Mouse (Mus musculus) adrenal gland, postnatal 25 days (tissue): Measurements from ENCODE around the gene Nsun7. TPM values are rescaled to one million over a fixed set of nuclear protein-coding genes. Genes with fewer than 3 reads are reported as not detected.

ENCODE experiments used
- DNase-seq: peaks from one replicate; pipeline ENCODE4 v3.0.0; 2021; ENCODE audit warnings: mixed read lengths
- total RNA-seq: library from RNA; stranded (reverse); gene quantifications from 2 replicates; pipeline ENCODE4 v1.2.3, GENCODE M21; 2021

The Nsun7 gene
- total RNA-seq, 1 experiment from 2014 or later: 0.70 TPM

- DNase-seq: peak; percentile 66
These were observed 77.6 kb downstream of the Nsun7 start for GRCm38 (mm10) chr5:66337025-66337968.

- no peak for DNase-seq
These were observed 78.3 kb downstream of the Nsun7 start for GRCm38 (mm10) chr5:66337969-66338345.

GRCm38 (mm10) chr5:66338583-66338982, 78.9 kb downstream of the Nsun7 start:
- no peak for DNase-seq

GRCm38 (mm10) chr5:66340356-66341102, 80.8 kb downstream of the Nsun7 start:
- no peak for DNase-seq

GRCm38 (mm10) chr5:66341848-66342247, 82.2 kb downstream of the Nsun7 start:
- DNase-seq: no peak

- no peak for DNase-seq
These were observed 82.6 kb downstream of the Nsun7 start for GRCm38 (mm10) chr5:66342285-66342684.

GRCm38 (mm10) chr5:66344182-66344581, 84.5 kb downstream of the Nsun7 start:
- no peak for DNase-seq

- DNase-seq: no peak
These were observed 85.4 kb downstream of the Nsun7 start for GRCm38 (mm10) chr5:66345140-66345539.

GRCm38 (mm10) chr5:66346756-66347155, 87.1 kb downstream of the Nsun7 start:
- DNase-seq: no peak

Other genes starting within 250 kb of the Nsun7 start
- gene Rbm47, start 86.8 kb upstream of the Nsun7 start, total RNA-seq: 115 and 116 TPM in 2 replicates